Mouse (Mus musculus) kidney, postnatal 0 days (tissue): ENCODE measurements around the gene Rpl10. TPM values are rescaled to one million over a fixed set of nuclear protein-coding genes. Genes with fewer than 3 reads are reported as not detected.

Source experiments
- ATAC-seq: fragments of 200-750 bp; cut with Nextera tagmentation; replicated peaks from 2 replicates; pipeline ENCODE4 v1.8.0; 2017; ENCODE audit warnings: low read depth, moderate number of reproducible peaks, moderate TSS enrichment, moderate library complexity; ENCODE audit not compliant: low FRiP score
- DNase-seq: peaks from one replicate; pipeline ENCODE4 v3.0.0-alpha.2; 2016; ENCODE audit warnings: low spot score
- H3K27ac ChIP-seq: fragments of 300-500 bp; sonication (generic); 2 replicates; pipeline ENCODE4 v1.5.1; 2014; ENCODE audit warnings: mild to moderate bottlenecking
- H3K27me3 ChIP-seq: fragments of 300-500 bp; sonication (generic); 2 replicates; pipeline ENCODE4 v1.6.1; 2014; ENCODE audit warnings: low read length, mixed read lengths; ENCODE audit not compliant: insufficient read depth
- H3K36me3 ChIP-seq: fragments of 300-500 bp; sonication (generic); 2 replicates; pipeline ENCODE4 v1.6.1; 2014; ENCODE audit warnings: low read length, mixed read lengths; ENCODE audit not compliant: insufficient read depth
- H3K4me1 ChIP-seq: fragments of 300-500 bp; sonication (generic); replicated peaks from 2 replicates; pipeline ENCODE4 v1.6.1; 2014; ENCODE audit warnings: antibody characterized with exemption, low read length, mixed read lengths; ENCODE audit not compliant: insufficient read depth
- H3K4me2 ChIP-seq: fragments of 300-500 bp; sonication (generic); 2 replicates; pipeline ENCODE4 v1.6.1; 2014; ENCODE audit warnings: mild to moderate bottlenecking, low read length, moderate library complexity, mixed read lengths
- H3K4me3 ChIP-seq: fragments of 300-500 bp; sonication (generic); replicated peaks from 2 replicates; pipeline ENCODE4 v1.5.1; 2014; ENCODE audit warnings: low read depth, low read length
- H3K9ac ChIP-seq: fragments of 300-500 bp; sonication (generic); 2 replicates; pipeline ENCODE4 v1.6.1; 2014; ENCODE audit warnings: low read depth, low read length
- H3K9me3 ChIP-seq: fragments of 300-500 bp; sonication (generic); replicated peaks from 2 replicates; pipeline ENCODE4 v1.6.1; 2016; ENCODE audit warnings: low read length, inconsistent platforms, mixed read lengths
- CTCF ChIP-seq: IDR thresholded peaks from 2 replicates; pipeline ENCODE4 v1.5.1; 2016; ENCODE audit warnings: antibody characterized with exemption, low read depth, mild to moderate bottlenecking, moderate library complexity
- WGBS: fragments of 180-500 bp; shearing (Covaris S2); extraction: QIAGEN DNeasy Blood & Tissue Kit; methylation state at CpG from one replicate; pipeline ENCODE4 v1.1.7; 2014; 5-methylcytosine and 5-hydroxymethylcytosine counted together
- polyA plus RNA-seq: library from polyadenylated mRNA; unstranded; fragments of >200 nt; fragmentation: Nextera tagmentation; extraction: Ambion mirVana; gene quantifications from 2 replicates; pipeline ENCODE4 v1.2.1, GENCODE M21; 2015

Rpl10 gene
- polyA plus RNA-seq, 1 experiment from 2014 or later = 883 TPM

DNA sequence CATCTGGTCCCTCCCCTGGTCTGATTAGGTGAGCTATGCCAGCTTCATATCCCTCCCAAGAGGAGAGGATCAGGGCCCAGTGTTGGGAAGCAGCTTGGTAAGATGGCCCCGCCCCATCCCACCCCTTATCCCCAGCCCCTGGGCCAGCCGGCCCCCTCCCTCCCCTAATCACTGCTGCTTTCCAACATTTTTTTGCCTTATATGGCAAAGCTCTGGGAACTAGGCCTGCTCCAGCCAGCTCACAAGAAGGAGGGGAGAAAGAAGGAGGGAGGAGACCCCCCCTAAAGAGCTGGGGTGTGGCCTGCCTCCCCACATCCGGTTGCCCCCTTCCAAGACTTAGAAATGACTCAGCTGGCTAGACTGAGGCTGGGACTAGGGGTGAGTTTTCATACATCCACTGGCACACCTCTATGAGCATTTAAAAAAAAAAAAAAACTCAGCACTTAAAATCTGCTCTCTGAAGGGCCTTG is 26.0 kb upstream of the Rpl10 start:
- DNase-seq = peak; percentile 90
- TF ChIP-seq CTCF = no peak
- Histone ChIP-seq H3K27ac (peak overlapping the region; percentile 85), H3K4me3 (peak overlapping the region; percentile 46), H3K9ac (no peak overlapping the region; the same call in 1 of the 2 replicates), H3K27me3 (no peaks in the 10 kb centered on the region), H3K9me3 (no peaks in the 10 kb centered on the region), H3K4me2 (peak overlapping the region; percentile 58), H3K4me1 (no peaks in the 10 kb centered on the region), H3K36me3 (peaks cover 21% of the 10 kb centered on the region)
- WGBS = 35% methylated on average over 3 of the region's 3 CpGs
- ATAC-seq = peak; percentile 14; the same call in 1 of the 2 replicates

DNA sequence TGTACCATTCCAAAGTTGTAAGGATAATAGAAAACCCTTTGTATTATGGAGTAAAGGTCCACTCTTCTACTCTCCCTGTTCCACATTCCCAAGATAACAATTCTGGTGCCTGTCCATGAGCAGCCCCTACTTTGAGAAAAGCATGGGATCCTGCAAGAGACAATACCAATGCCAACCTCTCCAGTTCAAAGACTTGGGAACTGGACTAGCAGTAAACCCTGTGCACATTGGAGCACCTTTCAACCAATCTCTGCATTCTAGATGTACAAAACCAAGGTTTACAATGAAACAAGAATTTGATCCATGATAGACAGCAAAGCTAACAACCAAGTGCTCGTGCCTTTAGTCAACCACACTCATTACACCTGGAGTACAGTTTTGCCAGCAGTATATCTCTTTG is 25.5 kb upstream of the Rpl10 start:
- Histone ChIP-seq H3K9me3 (no peaks in the 10 kb centered on the region), H3K4me3 (peak overlapping the region; percentile 46), H3K4me1 (no peaks in the 10 kb centered on the region), H3K36me3 (peaks cover 16% of the 10 kb centered on the region), H3K4me2 (peak overlapping the region; percentile 58), H3K27ac (peak overlapping the region; percentile 85), H3K9ac (peak overlapping the region; percentile 65; the same call in 1 of the 2 replicates), H3K27me3 (no peaks in the 10 kb centered on the region)
- 33% methylated on average over 1 of the region's 1 CpGs for whole genome bisulfite sequencing
- no peak for DNase-seq
- no peak for ATAC-seq
- no peak for TF ChIP-seq CTCF

- no peaks in the 10 kb centered on the region for H3K27me3 ChIP-seq
- H3K9ac ChIP-seq = peak overlapping the region; percentile 65
- no peak for TF ChIP-seq CTCF
- ATAC-seq (peak; percentile 50), DNase-seq (peak; percentile 82)
- peak overlapping the region; percentile 46 for H3K4me3 ChIP-seq
- peaks cover 11% of the 10 kb centered on the region for H3K36me3 ChIP-seq
- H3K4me1 ChIP-seq = no peaks in the 10 kb centered on the region
- H3K9me3 ChIP-seq = no peaks in the 10 kb centered on the region
- peak overlapping the region; percentile 85 for H3K27ac ChIP-seq
- peak overlapping the region; percentile 58 for H3K4me2 ChIP-seq
- 30% methylated on average over 21 of the region's 21 CpGs for WGBS
Observed at GRCm38 (mm10) chrX:74245687-74246086, 24.9 kb upstream of the Rpl10 start.

DNA sequence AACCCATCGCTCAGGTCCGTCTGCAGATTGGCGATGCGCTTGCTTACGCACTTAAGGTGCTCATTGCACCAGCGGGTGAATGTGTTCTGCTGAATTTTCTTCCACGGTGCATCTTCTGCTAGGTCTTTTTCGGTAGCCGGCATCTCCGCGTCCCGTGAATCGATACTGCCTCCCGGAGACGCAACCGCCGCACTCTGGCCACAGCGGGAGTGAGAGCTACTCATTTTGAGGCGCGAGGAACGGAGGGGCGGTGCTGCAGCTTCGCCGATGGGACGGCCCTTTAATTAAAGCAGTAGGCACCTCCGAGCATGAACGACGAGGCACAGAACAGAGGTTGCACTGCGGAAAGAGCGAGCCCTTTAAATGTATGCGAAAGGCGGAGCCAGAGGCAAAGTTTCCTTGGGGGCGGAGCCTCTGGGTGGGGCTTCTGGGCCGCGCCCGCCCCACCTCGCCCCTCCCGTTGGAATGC is 24.4 kb upstream of the Rpl10 start:
- H3K9ac ChIP-seq = peak overlapping the region; percentile 65
- peak overlapping the region; percentile 46 for H3K4me3 ChIP-seq
- ATAC-seq (peak; percentile 87), DNase-seq (peak; percentile 96)
- peak overlapping the region; percentile 85 for H3K27ac ChIP-seq
- H3K36me3 ChIP-seq = peaks cover 7% of the 10 kb centered on the region
- WGBS = 28% methylated on average over 38 of the region's 38 CpGs
- H3K9me3 ChIP-seq = no peaks in the 10 kb centered on the region
- no peaks in the 10 kb centered on the region for H3K4me1 ChIP-seq
- TF ChIP-seq CTCF = peak; percentile 5; the same call in 1 of the 2 replicates
- peak overlapping the region; percentile 58 for H3K4me2 ChIP-seq
- no peaks in the 10 kb centered on the region for H3K27me3 ChIP-seq

- peak; percentile 61 for DNase-seq
Observed at GRCm38 (mm10) chrX:74246693-74247092, 23.9 kb upstream of the Rpl10 start.

DNA sequence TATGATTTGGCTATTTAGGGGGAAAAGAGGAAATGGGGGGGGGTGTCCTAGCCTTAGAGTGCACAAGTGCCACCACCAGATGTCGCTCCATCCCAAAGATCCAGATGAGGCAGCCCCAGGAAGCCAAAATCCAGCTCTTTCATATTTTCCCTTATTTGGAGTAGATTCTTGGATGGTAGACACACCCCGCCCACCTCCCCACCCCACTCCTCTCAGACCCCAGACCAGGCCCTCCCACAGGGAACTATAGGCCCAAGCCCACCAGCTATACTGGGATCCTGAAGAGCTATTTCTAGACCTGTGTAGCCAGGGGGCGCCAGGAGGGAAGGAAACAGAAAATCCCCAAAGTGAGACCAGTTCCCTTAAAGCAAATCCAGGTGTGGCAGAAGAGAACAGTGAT is 22.0 kb upstream of the Rpl10 start:
- WGBS = 27% methylated on average over 3 of the region's 3 CpGs
- H3K36me3 ChIP-seq = no peaks in the 10 kb centered on the region
- no peak overlapping the region for H3K27ac ChIP-seq
- peak overlapping the region; percentile 40 for H3K4me3 ChIP-seq
- TF ChIP-seq CTCF = peak; percentile 75
- no peak overlapping the region for H3K9ac ChIP-seq
- H3K4me1 ChIP-seq = no peaks in the 10 kb centered on the region
- peak; percentile 79 for DNase-seq
- H3K9me3 ChIP-seq = no peaks in the 10 kb centered on the region
- no peaks in the 10 kb centered on the region for H3K27me3 ChIP-seq
- ATAC-seq = 0 out of 2 replicates have a peak, but pooled peaks have one; percentile 6
- peak overlapping the region; percentile 63 for H3K4me2 ChIP-seq

More at GRCm38 (mm10) chrX:74246693-74247092, 23.9 kb upstream of the Rpl10 start:
- ATAC-seq = peak; percentile 41; the same call in 1 of the 2 replicates
- peaks cover 4% of the 10 kb centered on the region; the same call in 1 of the 2 replicates for H3K36me3 ChIP-seq
- H3K9me3 ChIP-seq = no peaks in the 10 kb centered on the region
- no peaks in the 10 kb centered on the region for H3K4me1 ChIP-seq
- H3K4me3 ChIP-seq = peak overlapping the region; percentile 46
- WGBS = 23% methylated on average over 15 of the region's 15 CpGs
- peak overlapping the region; percentile 58 for H3K4me2 ChIP-seq
- no peak overlapping the region for H3K9ac ChIP-seq
- peak overlapping the region; percentile 70 for H3K27ac ChIP-seq
- no peaks in the 10 kb centered on the region for H3K27me3 ChIP-seq
- no peak for TF ChIP-seq CTCF

DNA sequence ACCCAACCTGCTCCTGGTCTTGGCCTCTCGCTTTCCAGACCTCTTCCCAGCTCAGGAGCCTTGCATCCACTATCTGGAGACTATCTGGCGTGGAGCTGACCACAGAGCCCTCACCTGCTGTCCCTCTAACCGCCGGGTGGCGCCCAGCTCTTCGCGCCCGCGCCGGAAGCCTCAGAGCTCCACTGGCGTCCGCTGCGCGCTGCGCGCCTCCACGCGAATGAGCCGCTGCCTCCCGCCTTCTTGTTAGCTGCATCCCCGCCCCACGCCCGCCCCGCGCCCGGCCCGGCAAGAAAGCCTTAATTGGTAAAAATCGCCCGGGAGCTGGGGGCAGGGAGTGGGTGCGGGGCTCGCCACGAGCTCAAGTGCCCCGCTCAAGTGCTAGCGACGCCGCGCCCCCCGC is 21.0 kb upstream of the Rpl10 start, which contains the start of gene Flna:
Gene Flna, minus strand, starts transcription at position 206 of the 400 bp plus-strand sequence.
- Histone ChIP-seq H3K4me3 (peak within 1 kb of the TSS; percentile 40), H3K27me3 (no peaks in the 10 kb centered on the region), H3K27ac (peak within 1 kb of the TSS; percentile 48; the same call in 1 of the 2 replicates), H3K9me3 (no peaks in the 10 kb centered on the region), H3K36me3 (no peaks in the 10 kb centered on the region), H3K9ac (peak within 1 kb of the TSS; percentile 55; the same call in 1 of the 2 replicates), H3K4me1 (no peaks in the 10 kb centered on the region), H3K4me2 (peak within 1 kb of the TSS; percentile 63)
- ATAC-seq = no peak
- WGBS = 36% methylated on average over 38 of the region's 38 CpGs
- peak; percentile 43; the same call in 1 of the 2 replicates for TF ChIP-seq CTCF
- peak; percentile 66 for DNase-seq
